Mouse (Mus musculus) hindbrain, embryonic 12.5 days (tissue): ENCODE results near the gene Pacsin2. TPM values are rescaled to one million over a fixed set of nuclear protein-coding genes. Genes with fewer than 3 reads are reported as not detected.

Experiments
- ATAC-seq: fragments of 200-750 bp; cut with Nextera tagmentation; 2 replicates; pipeline ENCODE4 v1.8.0; 2017; ENCODE audit warnings: moderate TSS enrichment; ENCODE audit not compliant: low FRiP score
- H3K27ac ChIP-seq: fragments of 300-500 bp; sonication (generic); 2 replicates; pipeline ENCODE4 v1.5.1; 2016; ENCODE audit warnings: mild to moderate bottlenecking
- H3K27me3 ChIP-seq: fragments of 300-500 bp; sonication (generic); 2 replicates; pipeline ENCODE4 v1.6.1; 2016; ENCODE audit warnings: mild to moderate bottlenecking
- H3K36me3 ChIP-seq: fragments of 300-500 bp; sonication (generic); 2 replicates; pipeline ENCODE4 v1.6.1; 2016; ENCODE audit warnings: mild to moderate bottlenecking
- H3K4me1 ChIP-seq: fragments of 300-500 bp; sonication (generic); 2 replicates; pipeline ENCODE4 v1.6.1; 2016
- H3K4me2 ChIP-seq: fragments of 300-500 bp; sonication (generic); replicated peaks from 2 replicates; pipeline ENCODE4 v1.6.1; 2016; ENCODE audit warnings: mild to moderate bottlenecking
- H3K4me3 ChIP-seq: fragments of 300-500 bp; sonication (generic); 2 replicates; pipeline ENCODE4 v1.5.1; 2016; ENCODE audit warnings: mild to moderate bottlenecking
- H3K9ac ChIP-seq: fragments of 300-500 bp; sonication (generic); 2 replicates; pipeline ENCODE4 v1.6.1; 2016; ENCODE audit warnings: mild to moderate bottlenecking, moderate library complexity
- H3K9me3 ChIP-seq: fragments of 300-500 bp; sonication (generic); replicated peaks from 2 replicates; pipeline ENCODE4 v1.6.1; 2016; ENCODE audit warnings: mild to moderate bottlenecking
- WGBS: fragments of 180-500 bp; shearing (Covaris S2); methylation state at CpG from one replicate; pipeline ENCODE4 v1.1.7; 2016; 5-methylcytosine and 5-hydroxymethylcytosine counted together
- polyA plus RNA-seq: library from polyadenylated mRNA; unstranded; fragments of >200 nt; fragmentation: Nextera tagmentation; extraction: Ambion mirVana; gene quantifications from 2 replicates; pipeline ENCODE4 v1.2.1, GENCODE M21; 2016

Pacsin2 gene
- polyA plus RNA-seq, 1 experiment from 2014 or later: 46.9 TPM

- whole genome bisulfite sequencing: 47% methylated on average over 5 of the region's 5 CpGs
- peak overlapping the region; percentile 40; the same call in 1 of the 2 replicates for H3K27ac ChIP-seq
- no peaks in the 10 kb centered on the region for H3K27me3 ChIP-seq
- H3K4me1 ChIP-seq: peaks cover 16% of the 10 kb centered on the region
- no peaks in the 10 kb centered on the region for H3K36me3 ChIP-seq
- H3K9me3 ChIP-seq: no peaks in the 10 kb centered on the region
- no peak overlapping the region for H3K4me2 ChIP-seq
- no peak for ATAC-seq
- H3K4me3 ChIP-seq: no peak overlapping the region
- no peak overlapping the region for H3K9ac ChIP-seq
Observed at GRCm38 (mm10) chr15:83425794-83426193, 38.6 kb downstream of the Pacsin2 start.

- no peaks in the 10 kb centered on the region for H3K9me3 ChIP-seq
- no peak overlapping the region for H3K9ac ChIP-seq
- no peak overlapping the region for H3K27ac ChIP-seq
- ATAC-seq: no peak
- no peaks in the 10 kb centered on the region for H3K36me3 ChIP-seq
- H3K27me3 ChIP-seq: no peaks in the 10 kb centered on the region
- no peak overlapping the region for H3K4me3 ChIP-seq
- WGBS: 74% methylated on average over 4 of the region's 4 CpGs
- H3K4me1 ChIP-seq: peaks cover 16% of the 10 kb centered on the region
- H3K4me2 ChIP-seq: no peak overlapping the region
Observed at GRCm38 (mm10) chr15:83425277-83425676, 39.1 kb downstream of the Pacsin2 start.

GRCm38 (mm10) chr15:83423589-83424384, 40.6 kb downstream of the Pacsin2 start:
- Histone ChIP-seq H3K27ac (no peak overlapping the region), H3K36me3 (no peaks in the 10 kb centered on the region), H3K4me1 (peaks cover 12% of the 10 kb centered on the region; the same call in 1 of the 2 replicates), H3K27me3 (no peaks in the 10 kb centered on the region), H3K9ac (no peak overlapping the region), H3K9me3 (no peaks in the 10 kb centered on the region), H3K4me2 (no peak overlapping the region), H3K4me3 (no peak overlapping the region)
- WGBS: 79% methylated on average over 5 of the region's 5 CpGs
- no peak for ATAC-seq

- H3K4me3 ChIP-seq: no peak overlapping the region
- H3K27me3 ChIP-seq: no peaks in the 10 kb centered on the region
- H3K9me3 ChIP-seq: no peaks in the 10 kb centered on the region
- no peak overlapping the region for H3K4me2 ChIP-seq
- H3K36me3 ChIP-seq: no peaks in the 10 kb centered on the region
- no peak overlapping the region for H3K9ac ChIP-seq
- H3K4me1 ChIP-seq: peaks cover 15% of the 10 kb centered on the region; the same call in 1 of the 2 replicates
- 90% methylated on average over 15 of the region's 15 CpGs for WGBS
- H3K27ac ChIP-seq: no peak overlapping the region
- no peak for ATAC-seq
Observed at GRCm38 (mm10) chr15:83422299-83422981, 42.0 kb downstream of the Pacsin2 start.

- 86% methylated on average over 2 of the region's 2 CpGs for WGBS
- Histone ChIP-seq H3K4me3 (no peak overlapping the region), H3K36me3 (no peaks in the 10 kb centered on the region), H3K27ac (no peak overlapping the region), H3K9me3 (no peaks in the 10 kb centered on the region), H3K27me3 (no peaks in the 10 kb centered on the region), H3K4me1 (0 out of 2 replicates have a peak, but pooled peaks cover 6% of the 10 kb centered on the region), H3K9ac (no peak overlapping the region), H3K4me2 (no peak overlapping the region)
- ATAC-seq: no peak
Observed at GRCm38 (mm10) chr15:83419562-83419961, 44.8 kb downstream of the Pacsin2 start.

- Histone ChIP-seq H3K4me1 (0 out of 2 replicates have a peak, but pooled peaks cover 3% of the 10 kb centered on the region), H3K36me3 (no peaks in the 10 kb centered on the region), H3K27me3 (no peaks in the 10 kb centered on the region), H3K9me3 (no peaks in the 10 kb centered on the region), H3K4me2 (no peak overlapping the region), H3K27ac (no peak overlapping the region), H3K9ac (no peak overlapping the region), H3K4me3 (no peak overlapping the region)
- ATAC-seq: no peak
Observed at GRCm38 (mm10) chr15:83418685-83419084, 45.7 kb downstream of the Pacsin2 start.

GRCm38 (mm10) chr15:83417916-83418315, 46.5 kb downstream of the Pacsin2 start:
- Histone ChIP-seq H3K9me3 (no peaks in the 10 kb centered on the region), H3K9ac (no peak overlapping the region), H3K4me1 (0 out of 2 replicates have a peak, but pooled peaks cover 3% of the 10 kb centered on the region), H3K4me3 (no peak overlapping the region), H3K4me2 (no peak overlapping the region), H3K27me3 (no peaks in the 10 kb centered on the region), H3K27ac (no peak overlapping the region), H3K36me3 (no peaks in the 10 kb centered on the region)
- ATAC-seq: no peak
- 86% methylated on average over 6 of the region's 6 CpGs for WGBS

- 0 out of 2 replicates have a peak, but pooled peaks cover 3% of the 10 kb centered on the region for H3K4me1 ChIP-seq
- no peak overlapping the region for H3K9ac ChIP-seq
- H3K36me3 ChIP-seq: no peaks in the 10 kb centered on the region
- H3K27ac ChIP-seq: no peak overlapping the region
- no peaks in the 10 kb centered on the region for H3K9me3 ChIP-seq
- no peak overlapping the region for H3K4me3 ChIP-seq
- H3K27me3 ChIP-seq: no peaks in the 10 kb centered on the region
- no peak overlapping the region for H3K4me2 ChIP-seq
- 72% methylated on average over 7 of the region's 7 CpGs for WGBS
- no peak for ATAC-seq
Observed at GRCm38 (mm10) chr15:83417407-83417806, 47.0 kb downstream of the Pacsin2 start.

GRCm38 (mm10) chr15:83415391-83415790, 49.0 kb downstream of the Pacsin2 start:
- no peak for ATAC-seq
- no peak overlapping the region for H3K4me2 ChIP-seq
- no peak overlapping the region for H3K27ac ChIP-seq
- H3K9me3 ChIP-seq: no peaks in the 10 kb centered on the region
- 81% methylated on average over 6 of the region's 6 CpGs for WGBS
- no peaks in the 10 kb centered on the region for H3K36me3 ChIP-seq
- H3K9ac ChIP-seq: no peak overlapping the region
- no peaks in the 10 kb centered on the region for H3K27me3 ChIP-seq
- 0 out of 2 replicates have a peak, but pooled peaks cover 6% of the 10 kb centered on the region for H3K4me1 ChIP-seq
- H3K4me3 ChIP-seq: no peak overlapping the region

- Histone ChIP-seq H3K9me3 (no peaks in the 10 kb centered on the region), H3K36me3 (no peaks in the 10 kb centered on the region), H3K27ac (no peak overlapping the region), H3K4me1 (0 out of 2 replicates have a peak, but pooled peaks cover 12% of the 10 kb centered on the region), H3K9ac (no peak overlapping the region), H3K4me2 (no peak overlapping the region), H3K27me3 (no peaks in the 10 kb centered on the region), H3K4me3 (no peak overlapping the region)
- ATAC-seq: no peak
- 85% methylated on average over 4 of the region's 4 CpGs for WGBS
Observed at GRCm38 (mm10) chr15:83411616-83412015, 52.8 kb downstream of the Pacsin2 start.

- no peaks in the 10 kb centered on the region for H3K36me3 ChIP-seq
- H3K4me1 ChIP-seq: 0 out of 2 replicates have a peak, but pooled peaks cover 12% of the 10 kb centered on the region
- no peak overlapping the region for H3K4me3 ChIP-seq
- no peaks in the 10 kb centered on the region for H3K9me3 ChIP-seq
- H3K27me3 ChIP-seq: no peaks in the 10 kb centered on the region
- no peak overlapping the region for H3K9ac ChIP-seq
- no peak overlapping the region for H3K27ac ChIP-seq
- no peak for ATAC-seq
- 84% methylated on average over 4 of the region's 4 CpGs for WGBS
- H3K4me2 ChIP-seq: no peak overlapping the region
Observed at GRCm38 (mm10) chr15:83410735-83411134, 53.7 kb downstream of the Pacsin2 start.

GRCm38 (mm10) chr15:83410270-83410669, 54.1 kb downstream of the Pacsin2 start:
- H3K4me3 ChIP-seq: no peak overlapping the region
- WGBS: 75% methylated on average over 6 of the region's 6 CpGs
- H3K4me1 ChIP-seq: 0 out of 2 replicates have a peak, but pooled peaks cover 12% of the 10 kb centered on the region
- H3K9ac ChIP-seq: no peak overlapping the region
- no peak for ATAC-seq
- no peaks in the 10 kb centered on the region for H3K27me3 ChIP-seq
- H3K4me2 ChIP-seq: no peak overlapping the region
- no peaks in the 10 kb centered on the region for H3K36me3 ChIP-seq
- no peak overlapping the region for H3K27ac ChIP-seq
- no peaks in the 10 kb centered on the region for H3K9me3 ChIP-seq
